Mouse (Mus musculus) 3134 (cell line): Measurements from ENCODE around the gene Gm13941.

Experiments
- DNase-seq: peaks from one replicate; pipeline ENCODE4 v3.0.0-alpha.2; 2011; ENCODE audit warnings: low spot score; ENCODE audit not compliant: insufficient read length; ENCODE audit errors: extremely low read depth

The Gm13941 gene

DNA sequence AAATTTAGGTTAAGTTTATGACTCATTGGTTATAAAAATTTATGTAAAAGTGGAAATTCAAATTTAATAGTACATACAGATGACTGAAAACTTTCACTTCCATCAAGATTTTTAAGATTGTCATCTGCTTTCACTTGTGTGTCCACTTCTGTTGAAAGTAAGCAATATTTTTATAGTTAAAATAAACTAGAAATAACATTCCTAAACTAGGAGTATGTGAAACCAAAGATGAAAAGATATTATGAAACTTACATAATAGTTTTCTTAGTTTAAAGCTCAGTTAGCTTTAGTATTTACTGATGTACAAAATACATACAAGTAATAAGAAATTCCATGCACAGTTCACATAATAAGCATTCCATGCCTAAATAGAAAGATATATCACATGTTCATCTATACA is at the start of gene Gm13941:
Gene Gm13941 (minus strand): TSS at position 101 of the 400 bp plus-strand sequence.
- DNase-seq = no peak

- DNase-seq = no peak
Observed at GRCm38 (mm10) chr2:111152836-111153235, 47.1 kb upstream of the Gm13941 start, which contains the start of gene Gm15130. Gene Gm15130 (minus strand): TSS chr2:111152936.

GRCm38 (mm10) chr2:111135739-111136138 is 30.0 kb upstream of the Gm13941 start:
- DNase-seq = no peak

GRCm38 (mm10) chr2:111058586-111059261 is 47.1 kb downstream of the Gm13941 start:
- DNase-seq = no peak
